Mouse (Mus musculus): ENCODE measurements around the gene Zdhhc12.
A peak's percentile ranks its signal among the peaks of the same experiment; 100 is the strongest.

The Zdhhc12 gene

GRCm38 (mm10) chr2:30106364-30106763, 12.9 kb upstream of the Zdhhc12 start:
- DNase-seq (ENCODE audit: inconsistent age in 2 of 2, low spot score in 1 of 2), result peak; percentile 35 to 72

- DNase-seq (ENCODE audit: inconsistent age in 2 of 2, low spot score in 1 of 2), result no peak
These were observed 6.8 kb upstream of the Zdhhc12 start for GRCm38 (mm10) chr2:30100214-30100613.

- DNase-seq (ENCODE audit: inconsistent age in 2 of 2, low spot score in 1 of 2), result peak; percentile 62 to 85
These were observed 2.6 kb upstream of the Zdhhc12 start for GRCm38 (mm10) chr2:30095882-30096527.

GRCm38 (mm10) chr2:30094208-30094588, 750 bp upstream of the Zdhhc12 start:
- DNase-seq (ENCODE audit: inconsistent age in 2 of 2, low spot score in 1 of 2), result no peak

GRCm38 (mm10) chr2:30092280-30092918, 1.0 kb downstream of the Zdhhc12 start:
- peak; percentile 21 to 51 for DNase-seq (ENCODE audit: inconsistent age in 2 of 2, low spot score in 1 of 2)

- DNase-seq (ENCODE audit: inconsistent age in 2 of 2, low spot score in 1 of 2), result no peak
These were observed 1.9 kb downstream of the Zdhhc12 start for GRCm38 (mm10) chr2:30091521-30091920.

GRCm38 (mm10) chr2:30087310-30087709, 6.1 kb downstream of the Zdhhc12 start:
- DNase-seq (ENCODE audit: inconsistent age in 2 of 2, low spot score in 1 of 2), result no peak

- DNase-seq (ENCODE audit: inconsistent age in 2 of 2, low spot score in 1 of 2), result no peak
These were observed 8.8 kb downstream of the Zdhhc12 start for GRCm38 (mm10) chr2:30084632-30085031.

GRCm38 (mm10) chr2:30084113-30084512, 9.3 kb downstream of the Zdhhc12 start:
- DNase-seq (ENCODE audit: inconsistent age in 2 of 2, low spot score in 1 of 2), result no peak

GRCm38 (mm10) chr2:30080181-30080800, 13.2 kb downstream of the Zdhhc12 start:
- no peak for DNase-seq (ENCODE audit: inconsistent age in 2 of 2, low spot score in 1 of 2)

- DNase-seq (ENCODE audit: inconsistent age in 2 of 2, low spot score in 1 of 2), result no peak
These were observed 14.7 kb downstream of the Zdhhc12 start for GRCm38 (mm10) chr2:30078760-30079159.

- no peak for DNase-seq (ENCODE audit: inconsistent age in 2 of 2, low spot score in 1 of 2)
These were observed 15.1 kb downstream of the Zdhhc12 start for GRCm38 (mm10) chr2:30078349-30078712.

- peak; percentile 91 to 96 for DNase-seq (ENCODE audit: inconsistent age in 2 of 2, low spot score in 1 of 2)
These were observed 15.7 kb downstream of the Zdhhc12 start, which contains the start of gene Pkn3 for GRCm38 (mm10) chr2:30077502-30078348. Pkn3 (plus strand) TSS chr2:30077684.

GRCm38 (mm10) chr2:30076959-30077358, 16.5 kb downstream of the Zdhhc12 start:
- DNase-seq (ENCODE audit: inconsistent age in 2 of 2, low spot score in 1 of 2), result no peak

GRCm38 (mm10) chr2:30076439-30076838, 17.0 kb downstream of the Zdhhc12 start:
- DNase-seq (ENCODE audit: inconsistent age in 2 of 2, low spot score in 1 of 2), result no peak

GRCm38 (mm10) chr2:30075625-30076024, 17.8 kb downstream of the Zdhhc12 start:
- peak; percentile 49 to 80 for DNase-seq (ENCODE audit: inconsistent age in 2 of 2, low spot score in 1 of 2)

GRCm38 (mm10) chr2:30073285-30073684, 20.2 kb downstream of the Zdhhc12 start:
- DNase-seq (ENCODE audit: inconsistent age in 2 of 2, low spot score in 1 of 2), result no peak

GRCm38 (mm10) chr2:30072875-30073274, 20.6 kb downstream of the Zdhhc12 start:
- DNase-seq (ENCODE audit: inconsistent age in 2 of 2, low spot score in 1 of 2), result no peak

- DNase-seq (ENCODE audit: inconsistent age in 2 of 2, low spot score in 1 of 2), result peak in 1 of 2 experiments; percentile 44
These were observed 25.5 kb downstream of the Zdhhc12 start for GRCm38 (mm10) chr2:30067962-30068361.

GRCm38 (mm10) chr2:30067031-30067888, 26.2 kb downstream of the Zdhhc12 start:
- peak; percentile 61 to 84 for DNase-seq (ENCODE audit: inconsistent age in 2 of 2, low spot score in 1 of 2)

All from adrenal gland, adult (tissue).